In genomic region chr5:64075506-64075905, GRCm38 (mm10) we compare ENCODE assay signal across 9 mouse cellular contexts. TPM values are rescaled to one million over a fixed set of nuclear protein-coding genes. Genes with fewer than 3 reads are reported as not detected.
A peak's percentile ranks its signal among the peaks of the same experiment; 100 is the strongest.
DNase-seq lines count a peak whose midpoint lies in the region; ATAC-seq and TF ChIP-seq lines count a peak whose summit lies in the region.
"Had no signal": no experiment of that assay in that cellular context is flagged by ENCODE, and none has a peak within 500 bp of the region (broad histone marks: within the 10 kb centered on the region; RNA-seq: fewer than 3 reads in every experiment).

No protein-coding gene starts in this region.

- ATAC-seq in cerebellum, adult (ENCODE audit: insufficient number of reproducible peaks, low FRiP score, low TSS enrichment), result no peak
- no peak for ATAC-seq in lung, postnatal 0 days
- no peak for ATAC-seq in inflammation-experienced regulatory T-cells, adult 6 months

- H3K27ac ChIP-seq in lung, postnatal 0 days (ENCODE audit: low read length), result no peak overlapping the region

- peak; percentile 8 to 23 for DNase-seq in cerebellum, postnatal 36 days
- DNase-seq in lung, postnatal 0 days (ENCODE audit: low spot score), result peak; percentile 42
- no peak for DNase-seq in lung, adult 2 months
- peak; percentile 20 for DNase-seq in adrenal gland, postnatal 25 days
- peak; percentile 19 for DNase-seq in right cerebral cortex, postnatal 25 days
- DNase-seq in frontal cortex, postnatal 14 days (ENCODE audit: low spot score in 2 of 2), result no peak

- no peak for TF ChIP-seq EP300 in lung, postnatal 0 days (IDR thresholded peaks at IDR 0.05)

- H3K36me3 ChIP-seq in lung, postnatal 0 days (ENCODE audit: insufficient read depth, low read length), result no peaks in the 10 kb centered on the region

- H3K9ac ChIP-seq in lung, postnatal 0 days (replicated peaks; ENCODE audit: low read depth), result no peak overlapping the region

- TF ChIP-seq CTCF in lung, postnatal 0 days (IDR thresholded peaks at IDR 0.05), result peak; percentile 39
- TF ChIP-seq CTCF in lung, adult 2 months (IDR thresholded peaks at IDR 0.05; ENCODE audit: insufficient read depth, low read length), result no peak

- no peaks in the 10 kb centered on the region for H3K9me3 ChIP-seq in lung, postnatal 0 days (ENCODE audit: low read length)
- H3K9me3 ChIP-seq: megakaryocyte, embryonic 14.5 days had no signal

- H3K4me1 ChIP-seq in lung, postnatal 0 days (ENCODE audit: insufficient read depth, low read depth, low read length), result no peaks in the 10 kb centered on the region
- H3K4me1 ChIP-seq in lung, adult 2 months (ENCODE audit: control insufficient read depth, insufficient read depth, low read length), result no peaks in the 10 kb centered on the region

- WGBS in lung, postnatal 0 days, result 33% methylated on average over 3 of the region's 3 CpGs
- WGBS in lung, adult 2 months, result 22% methylated on average over 3 of the region's 3 CpGs

- no peak for TF ChIP-seq POLR2A in lung, adult 2 months (IDR thresholded peaks at IDR 0.05; ENCODE audit: borderline replicate concordance, extremely low read depth, low read depth, low read length)

- no peak overlapping the region for H3K4me3 ChIP-seq in lung, postnatal 0 days (ENCODE audit: low read depth, low read length)
- no peak overlapping the region for H3K4me3 ChIP-seq in lung, adult 2 months (replicated peaks; ENCODE audit: extremely low read depth, low read depth, low read length)
- H3K4me3 ChIP-seq: megakaryocyte, embryonic 14.5 days had no signal

- H3K27me3 ChIP-seq in lung, postnatal 0 days (replicated peaks; ENCODE audit: insufficient read depth, low read length), result no peaks in the 10 kb centered on the region

- no peak overlapping the region for H3K4me2 ChIP-seq in lung, postnatal 0 days (replicated peaks; ENCODE audit: low read depth, low read length)

RNA-seq across cellular contexts. Expression of gene Pgm2, which starts 17.2 kb away (rescaled TPM):
- polyA plus RNA-seq in lung, postnatal 0 days (2015; fragmentation: Nextera tagmentation; extraction: Ambion mirVana), result 27.0 and 28.3 TPM in 2 replicates
- polyA plus RNA-seq in lung, adult 2 months (2012; rRNA removed), result 9.4 and 11.5 TPM in 2 replicates
- total RNA-seq in adrenal gland, postnatal 25 days (2021), result 16.1 and 21.1 TPM in 2 replicates
- polyA plus RNA-seq in inflammation-experienced regulatory T-cells, adult 6 months (2017; shearing (Covaris generic)), result 10 to 100 TPM; 18.2 to 27.0 (median 19.2) TPM

Comparison
In these comparisons a context has a peak if more than half of its experiments do, and no peak if none do; other contexts are left out.
1. DNase-seq: peak in cerebellum, postnatal 36 days (2 of 2), lung, postnatal 0 days (single experiment), adrenal gland, postnatal 25 days (single experiment) and right cerebral cortex, postnatal 25 days (single experiment); none in lung, adult 2 months (single experiment) and frontal cortex, postnatal 14 days (0 of 2).